Mouse (Mus musculus) heart, embryonic 15.5 days (tissue): ENCODE measurements around the gene Aldh1l2. TPM values are rescaled to one million over a fixed set of nuclear protein-coding genes. Genes with fewer than 3 reads are reported as not detected.

Experiments
- ATAC-seq: fragments of 200-750 bp; cut with Nextera tagmentation; replicated peaks from 2 replicates; pipeline ENCODE4 v1.8.0; 2017; ENCODE audit warnings: low read depth, moderate TSS enrichment; ENCODE audit not compliant: insufficient number of reproducible peaks, insufficient read depth, low FRiP score
- H3K27ac ChIP-seq: fragments of 300-500 bp; sonication (generic); 2 replicates; pipeline ENCODE4 v1.5.1; 2015; ENCODE audit warnings: mild to moderate bottlenecking, inconsistent platforms
- H3K27me3 ChIP-seq: fragments of 300-500 bp; sonication (generic); 2 replicates; pipeline ENCODE4 v1.6.1; 2015; ENCODE audit warnings: inconsistent platforms
- H3K36me3 ChIP-seq: fragments of 300-500 bp; sonication (generic); 2 replicates; pipeline ENCODE4 v1.6.1; 2015; ENCODE audit warnings: mild to moderate bottlenecking, inconsistent platforms
- H3K4me1 ChIP-seq: fragments of 300-500 bp; sonication (generic); replicated peaks from 2 replicates; pipeline ENCODE4 v1.6.1; 2015; ENCODE audit warnings: inconsistent platforms
- H3K4me2 ChIP-seq: fragments of 300-500 bp; sonication (generic); 2 replicates; pipeline ENCODE4 v1.6.1; 2015; ENCODE audit warnings: inconsistent platforms, mild to moderate bottlenecking, moderate library complexity
- H3K4me3 ChIP-seq: fragments of 300-500 bp; sonication (generic); 2 replicates; pipeline ENCODE4 v1.5.1; 2015; ENCODE audit warnings: mild to moderate bottlenecking, inconsistent platforms
- H3K9ac ChIP-seq: fragments of 300-500 bp; sonication (generic); 2 replicates; pipeline ENCODE4 v1.6.1; 2015; ENCODE audit warnings: mild to moderate bottlenecking, inconsistent platforms
- H3K9me3 ChIP-seq: fragments of 300-500 bp; sonication (generic); replicated peaks from 2 replicates; pipeline ENCODE4 v1.6.1; 2016; ENCODE audit warnings: inconsistent platforms
- WGBS: fragments of 180-500 bp; shearing (Covaris S2); methylation state at CpG from one replicate; pipeline ENCODE4 v1.1.7; 2015; ENCODE audit warnings: mixed read lengths; 5-methylcytosine and 5-hydroxymethylcytosine counted together
- polyA plus RNA-seq: library from polyadenylated mRNA; unstranded; fragments of >200 nt; fragmentation: Nextera tagmentation; extraction: Ambion mirVana; gene quantifications from 2 replicates; pipeline ENCODE4 v1.2.1, GENCODE M21; 2015

Gene Aldh1l2
- polyA plus RNA-seq, 1 experiment from 2014 or later: 9.7 TPM

DNA sequence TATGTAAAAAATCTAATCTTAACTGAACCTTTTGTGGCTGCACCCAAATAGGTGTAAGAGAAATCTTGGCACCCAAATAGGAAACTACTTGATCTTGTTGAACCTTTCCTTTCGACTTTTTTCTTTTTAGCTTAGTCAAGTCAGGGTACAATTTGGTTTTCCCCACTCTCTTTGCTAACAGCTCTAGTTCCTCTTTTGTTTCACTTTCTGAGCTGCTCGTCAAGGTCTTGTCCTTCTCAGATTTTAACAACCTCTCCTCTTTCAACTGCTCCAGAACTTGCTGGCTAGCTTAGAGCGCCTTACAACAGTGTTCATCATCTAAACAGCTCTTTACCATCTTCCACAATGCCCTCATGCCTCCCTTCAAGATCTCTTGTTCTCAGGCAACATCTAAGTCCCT, 76.4 kb downstream of the Aldh1l2 start:
- Histone ChIP-seq H3K4me2 (no peak overlapping the region), H3K4me3 (no peak overlapping the region), H3K9me3 (peaks cover 5% of the 10 kb centered on the region; the same call in 1 of the 2 replicates), H3K4me1 (no peaks in the 10 kb centered on the region), H3K9ac (no peak overlapping the region), H3K27me3 (no peaks in the 10 kb centered on the region), H3K36me3 (no peaks in the 10 kb centered on the region; the same call in 1 of the 2 replicates), H3K27ac (no peak overlapping the region)
- ATAC-seq: no peak
- 87% methylated on average over 3 of the region's 3 CpGs for WGBS

DNA sequence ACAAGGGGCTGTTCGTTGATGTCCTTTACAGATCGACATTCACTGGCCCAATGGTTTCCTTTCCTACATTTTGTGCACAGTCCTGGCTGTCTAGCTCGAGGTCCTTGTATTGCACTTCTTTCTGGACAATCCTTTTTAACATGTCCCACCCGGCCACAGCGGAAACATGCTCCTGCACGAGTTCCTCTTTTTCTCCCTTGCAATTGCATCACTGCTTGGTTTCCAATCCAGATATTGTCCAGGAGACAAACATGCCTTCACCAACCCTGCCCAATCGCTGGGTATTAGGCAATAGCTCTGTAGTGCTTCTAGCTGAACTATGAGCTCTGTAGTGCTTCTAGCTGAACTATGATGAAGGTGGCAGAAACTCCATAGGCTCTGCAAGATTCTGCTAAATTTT, 85.4 kb downstream of the Aldh1l2 start:
- peaks cover 23% of the 10 kb centered on the region for H3K9me3 ChIP-seq
- H3K9ac ChIP-seq: no peak overlapping the region
- no peaks in the 10 kb centered on the region for H3K4me1 ChIP-seq
- no peak overlapping the region for H3K4me2 ChIP-seq
- ATAC-seq: no peak
- H3K4me3 ChIP-seq: no peak overlapping the region
- no peak overlapping the region for H3K27ac ChIP-seq
- WGBS: 87% methylated on average over 7 of the region's 7 CpGs
- no peaks in the 10 kb centered on the region for H3K27me3 ChIP-seq
- no peaks in the 10 kb centered on the region; the same call in 1 of the 2 replicates for H3K36me3 ChIP-seq

Other genes starting within 250 kb of the Aldh1l2 start
- gene Slc41a2, start 196.3 kb downstream of the Aldh1l2 start, polyA plus RNA-seq: 0.57 and 0.63 TPM in 2 replicates
- 0.30 and 0.38 TPM in 2 replicates for gene D10Wsu102e, start 173.9 kb downstream of the Aldh1l2 start, polyA plus RNA-seq
- gene Washc4, start 9.6 kb upstream of the Aldh1l2 start, polyA plus RNA-seq: 21.0 and 25.5 TPM in 2 replicates
- gene Appl2, start 114.6 kb upstream of the Aldh1l2 start, polyA plus RNA-seq: 34.0 and 36.5 TPM in 2 replicates
- gene 1500009L16Rik, start 188.7 kb upstream of the Aldh1l2 start, polyA plus RNA-seq: 19.0 and 32.3 TPM in 2 replicates